Mouse (Mus musculus) thymus, adult 18-20 months (tissue): Measurements from ENCODE around the gene Hspa1a.
A peak's percentile ranks its signal among the peaks of the same experiment; 100 is the strongest.

Source experiments
- DNase-seq, 2 experiments: peaks; one replicate each; pipeline ENCODE4 v3.0.0; 2022; ENCODE audit warnings: mixed read lengths in 2 of 2

Hspa1a gene

DNA sequence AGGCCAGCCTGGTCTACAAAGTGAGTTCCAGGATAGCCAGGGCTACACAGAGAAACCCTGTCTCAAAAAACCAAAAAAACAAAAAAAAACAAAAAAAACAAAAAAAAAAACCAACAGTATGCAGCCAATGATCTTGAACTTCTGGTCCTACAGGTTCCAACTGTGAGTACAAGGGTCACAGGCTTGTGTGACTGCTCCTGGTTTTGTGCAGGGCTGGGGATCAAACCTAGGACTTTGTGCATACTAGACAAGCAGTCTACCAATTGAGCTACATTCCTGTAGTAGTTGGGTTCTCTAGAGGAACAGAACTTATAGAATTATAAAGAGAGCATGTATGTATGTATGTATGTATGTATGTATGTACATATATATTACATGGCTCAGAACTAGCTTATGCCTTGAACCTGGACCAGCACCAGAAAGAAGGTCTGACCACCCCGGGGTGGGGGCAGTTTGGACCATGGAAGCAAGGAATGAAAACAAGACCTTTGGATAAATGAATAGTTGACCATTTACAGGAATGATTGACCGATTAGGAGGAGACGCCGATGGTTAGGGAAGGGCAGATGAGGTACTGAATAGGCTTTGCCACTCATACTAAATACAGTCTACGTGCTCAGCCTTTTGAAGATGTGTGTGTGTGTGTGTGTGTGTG is 25.3 kb downstream of the Hspa1a start:
- no peak for DNase-seq

DNA sequence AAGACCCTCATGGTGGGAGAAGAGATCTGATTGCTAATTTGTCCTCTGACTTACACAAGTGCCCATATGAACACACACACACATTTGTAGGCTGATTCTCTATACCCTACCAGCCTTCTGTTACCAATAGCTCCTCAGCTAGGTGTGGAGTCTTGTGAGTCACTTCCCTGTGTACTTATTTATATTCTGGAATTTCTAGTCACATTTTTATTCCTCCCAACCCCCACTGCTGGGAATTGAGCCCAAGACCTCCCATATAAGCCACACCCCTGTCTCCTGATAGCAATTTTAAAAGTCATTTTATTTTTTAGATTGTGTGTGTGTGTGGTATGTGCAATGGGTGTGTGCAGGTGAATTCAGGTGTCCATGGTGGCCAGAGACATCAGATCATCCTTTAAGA is 27.6 kb downstream of the Hspa1a start:
- DNase-seq, result no peak

DNA sequence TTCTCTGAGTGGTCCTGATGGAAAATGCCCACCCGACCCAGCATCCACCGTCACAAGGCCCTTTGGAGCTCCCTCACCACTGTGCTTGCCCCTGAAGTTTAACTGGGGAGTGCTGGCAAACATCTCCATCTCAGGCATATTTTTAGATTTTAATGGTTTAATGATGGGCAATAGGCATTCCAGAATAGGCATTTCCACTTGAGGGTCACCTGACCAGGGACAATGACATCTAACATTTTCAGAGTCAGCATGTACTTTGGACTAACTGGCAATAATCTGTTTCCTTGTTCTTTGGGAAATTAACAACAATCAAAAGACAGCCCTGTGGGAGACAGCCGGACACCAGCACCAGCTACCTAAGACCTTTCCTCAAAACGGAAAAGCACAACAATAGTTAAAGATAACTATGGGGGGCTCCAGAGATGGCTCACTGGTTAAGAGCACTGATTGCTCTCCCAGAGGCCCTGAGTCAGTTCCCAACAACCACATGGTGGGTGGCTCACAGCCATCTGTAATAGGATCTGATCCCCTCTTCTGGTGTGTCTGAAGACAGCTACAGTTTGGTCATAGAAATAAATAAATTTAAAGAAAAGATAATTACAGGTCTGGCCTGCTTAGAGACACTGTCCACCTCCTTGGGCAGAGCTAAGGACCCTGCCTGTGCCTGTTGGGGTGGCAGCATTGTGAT is 28.7 kb downstream of the Hspa1a start:
- no peak for DNase-seq

DNA sequence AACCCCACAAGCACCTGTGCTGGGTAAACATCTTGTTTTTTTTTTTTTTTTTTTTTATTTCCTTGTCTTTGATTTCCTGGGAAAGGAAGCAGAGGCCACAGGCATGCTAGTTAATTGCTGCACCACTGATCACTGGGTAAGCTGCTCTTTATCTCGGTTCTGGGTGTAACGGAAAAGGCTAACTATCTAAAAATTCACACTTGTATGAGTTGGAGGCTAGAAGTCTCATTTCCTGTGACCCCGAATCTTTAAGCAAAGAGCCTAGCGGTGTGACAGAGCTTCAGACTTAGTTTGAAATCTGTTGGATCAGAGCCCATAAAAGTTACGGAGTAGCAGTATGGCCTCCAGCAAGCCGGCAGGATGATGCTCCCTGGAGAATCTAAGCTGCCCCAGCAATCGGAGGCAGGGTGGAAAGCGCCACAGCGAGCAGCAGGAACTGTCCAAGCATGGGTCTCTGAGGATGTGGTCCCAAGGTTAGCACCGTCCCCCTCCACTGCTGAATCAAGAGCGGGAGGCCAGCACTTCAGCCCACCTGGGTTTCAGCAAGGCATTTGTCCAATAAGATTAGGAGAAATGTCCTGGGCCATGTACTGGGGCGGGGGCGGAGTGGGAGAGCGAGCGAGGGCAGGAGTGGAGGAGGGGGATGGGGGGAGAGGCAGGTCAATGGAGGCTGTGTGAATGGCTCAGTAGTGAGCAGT is 30.5 kb downstream of the Hspa1a start:
- no peak for DNase-seq

GRCm38 (mm10) chr17:34937960-34938505 is 33.9 kb downstream of the Hspa1a start:
- no peak for DNase-seq

DNA sequence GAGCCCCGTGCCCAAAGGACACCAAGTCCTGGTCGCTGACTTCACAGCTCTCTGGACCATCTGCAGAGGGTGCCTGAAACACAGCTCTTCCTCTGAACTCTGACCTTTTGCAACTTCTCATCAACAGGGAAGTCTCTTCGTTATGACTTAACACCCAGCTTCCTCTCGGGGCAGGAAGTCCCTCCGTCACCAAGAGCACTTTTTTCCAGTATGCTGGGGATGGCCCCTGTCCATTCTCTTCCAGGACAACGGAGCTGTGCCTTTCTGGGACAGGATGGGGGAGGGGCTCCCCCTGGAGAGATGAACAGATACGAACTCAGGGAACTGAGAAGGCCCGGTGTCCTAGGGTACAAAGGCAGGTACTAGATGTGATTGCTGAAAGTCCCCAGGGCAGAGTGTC is 37.1 kb downstream of the Hspa1a start:
- DNase-seq, result no peak

DNA sequence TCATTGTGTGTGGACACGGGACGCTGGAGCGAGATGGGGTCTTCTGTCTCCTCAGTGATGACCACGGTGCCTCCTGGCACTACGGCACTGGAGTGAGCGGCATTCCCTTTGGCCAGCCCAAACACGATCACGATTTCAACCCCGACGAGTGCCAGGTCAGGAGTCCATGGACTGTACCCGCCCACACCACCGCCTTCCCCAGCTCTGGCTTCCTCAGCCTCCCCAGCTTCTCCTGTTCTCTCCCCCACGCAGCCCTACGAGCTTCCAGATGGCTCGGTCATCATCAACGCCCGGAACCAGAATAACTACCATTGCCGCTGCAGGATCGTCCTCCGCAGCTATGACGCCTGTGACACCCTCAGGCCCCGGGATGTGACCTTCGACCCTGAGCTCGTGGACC is 37.9 kb downstream of the Hspa1a start:
- DNase-seq, result no peak

DNA sequence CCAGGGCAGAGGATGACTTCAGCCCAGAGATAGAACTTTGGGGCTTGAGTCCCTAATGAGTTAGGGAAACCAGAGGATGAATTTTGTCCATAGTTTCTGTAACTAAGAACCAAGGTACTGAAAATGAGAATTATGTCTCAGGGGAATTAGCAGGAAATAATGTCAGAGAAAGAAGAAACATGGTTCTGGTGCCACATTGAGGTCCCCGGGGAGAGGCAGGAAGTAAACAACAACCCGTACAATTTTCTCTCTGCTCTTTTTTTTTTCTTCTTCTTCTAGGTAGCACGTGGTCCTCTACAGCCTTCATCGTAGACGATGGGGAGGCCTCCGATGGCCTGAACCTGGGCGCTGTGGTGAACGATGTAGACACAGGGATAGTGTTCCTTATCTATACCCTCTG is 39.7 kb downstream of the Hspa1a start:
- DNase-seq, result peak in 1 of 2 experiments; percentile 18

GRCm38 (mm10) chr17:34931735-34932098 is 40.2 kb downstream of the Hspa1a start:
- peak; percentile 39 to 53 for DNase-seq

DNA sequence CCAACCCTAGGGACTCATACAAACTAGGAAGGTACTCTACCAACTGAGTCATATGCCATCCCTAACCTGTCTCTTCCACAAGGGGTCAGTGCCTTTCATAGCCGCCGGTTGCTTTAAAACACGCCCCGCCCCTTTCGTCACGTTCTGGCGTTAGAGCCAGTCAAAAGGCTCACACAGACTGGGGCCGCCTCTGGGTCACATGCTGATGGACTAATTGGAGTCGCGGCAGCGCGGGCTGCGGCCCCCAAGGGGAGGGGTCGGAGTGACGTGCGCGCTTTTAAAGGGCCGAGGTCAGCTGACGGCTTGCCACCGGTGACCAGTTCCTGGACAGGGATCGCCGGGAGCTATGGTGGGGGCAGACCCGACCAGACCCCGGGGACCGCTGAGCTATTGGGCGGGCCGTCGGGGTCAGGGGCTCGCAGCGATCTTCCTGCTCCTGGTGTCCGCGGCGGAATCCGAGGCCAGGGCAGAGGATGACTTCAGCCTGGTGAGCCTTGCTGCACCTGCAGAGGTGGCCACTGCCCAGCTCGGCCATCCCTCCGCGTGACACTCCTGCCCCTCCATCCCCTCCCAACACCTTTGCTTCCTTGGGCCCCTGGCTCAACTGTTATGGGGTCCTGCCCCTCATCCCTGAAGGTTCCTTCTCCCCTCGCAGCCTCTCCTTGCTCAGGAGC is 40.8 kb downstream of the Hspa1a start, which contains the start of gene Neu1:
Gene Neu1, plus strand, starts transcription at position 193 of the 674 bp plus-strand sequence.
- DNase-seq, result peak; percentile 93 to 96

DNA sequence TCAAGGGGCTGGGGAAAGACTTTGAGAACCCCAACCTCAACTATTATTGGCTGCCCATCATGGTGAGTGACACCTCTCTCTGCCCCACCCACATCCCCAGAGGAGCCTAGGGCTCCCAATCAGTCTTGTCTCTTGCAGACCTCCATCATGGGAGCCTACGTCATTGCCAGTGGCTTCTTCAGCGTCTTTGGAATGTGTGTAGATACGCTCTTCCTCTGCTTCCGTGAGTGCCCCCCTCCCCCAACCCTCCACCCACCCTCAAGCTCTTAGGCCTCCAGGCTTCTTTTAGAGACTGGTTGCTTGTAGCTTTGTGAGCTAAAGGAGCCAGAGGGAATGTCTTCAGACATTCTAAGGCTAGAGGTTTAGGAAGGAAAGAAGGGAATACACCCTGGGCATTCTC is 43.1 kb downstream of the Hspa1a start:
- DNase-seq, result no peak

GRCm38 (mm10) chr17:34927306-34928019 is 44.5 kb downstream of the Hspa1a start:
- no peak for DNase-seq

DNA sequence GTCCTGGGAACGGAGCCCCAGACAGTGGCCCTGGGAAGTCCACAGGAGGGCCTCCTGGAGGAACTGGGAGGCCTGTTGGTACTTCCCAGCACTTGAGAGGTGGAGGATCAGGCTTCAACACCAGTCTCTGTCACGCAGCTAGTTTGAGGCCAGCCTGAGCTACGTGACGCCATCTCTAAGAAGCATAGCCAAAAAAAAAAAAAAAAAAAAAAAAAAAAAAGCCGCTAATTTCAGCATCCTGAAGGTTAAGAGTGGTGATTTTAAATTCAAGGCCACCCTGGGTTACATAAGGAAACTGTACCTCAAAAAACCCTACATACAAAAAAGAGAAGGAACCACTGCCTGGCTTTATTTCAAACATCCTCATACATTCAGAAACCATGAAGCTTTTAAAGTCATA is 47.7 kb downstream of the Hspa1a start:
- no peak for DNase-seq

GRCm38 (mm10) chr17:34922939-34923338 is 49.0 kb downstream of the Hspa1a start:
- DNase-seq, result no peak
